Mouse (Mus musculus): ENCODE data around the gene Gm37240.
A peak's percentile ranks its signal among the peaks of the same experiment; 100 is the strongest.

The Gm37240 gene

DNA sequence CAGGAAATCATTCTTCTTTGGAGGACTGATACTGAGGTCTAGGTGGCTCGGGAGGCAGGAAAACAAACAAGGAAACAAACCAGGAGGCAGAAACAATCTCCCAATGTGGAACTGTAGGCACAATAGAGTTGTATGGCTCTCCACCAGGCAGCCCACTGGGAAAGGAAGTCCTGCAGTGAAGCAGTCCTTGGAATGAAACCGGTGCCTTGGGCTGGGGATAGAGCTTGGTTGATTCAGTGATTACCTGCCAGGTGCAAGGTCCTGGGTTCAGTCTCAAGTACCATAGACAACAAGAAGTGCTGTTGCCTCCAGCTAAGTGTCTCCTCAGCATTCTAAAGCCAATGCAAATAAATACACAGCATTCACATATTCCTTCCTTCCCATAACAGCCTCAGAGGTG lies 778.1 kb downstream of the Gm37240 start:
- DNase-seq = no peak

DNA sequence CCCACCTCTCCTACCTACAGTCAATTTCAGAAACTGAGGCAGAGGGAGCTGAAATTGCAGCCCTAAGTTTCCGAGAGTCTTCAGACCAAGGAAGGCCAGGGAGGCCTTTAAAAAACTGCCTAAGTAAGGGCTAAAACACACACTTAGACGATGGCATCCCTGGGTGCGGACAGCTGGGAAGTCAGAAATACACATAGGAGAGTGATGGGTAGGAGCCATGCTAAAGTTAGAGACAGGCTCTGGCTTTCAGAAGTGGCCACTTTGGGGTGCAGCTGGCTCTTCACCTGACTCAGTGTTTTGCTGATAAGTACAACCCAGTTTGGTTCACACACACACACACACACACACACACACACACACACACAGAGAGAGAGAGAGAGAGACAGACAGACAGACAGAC lies 778.9 kb downstream of the Gm37240 start:
- no peak for DNase-seq

DNA sequence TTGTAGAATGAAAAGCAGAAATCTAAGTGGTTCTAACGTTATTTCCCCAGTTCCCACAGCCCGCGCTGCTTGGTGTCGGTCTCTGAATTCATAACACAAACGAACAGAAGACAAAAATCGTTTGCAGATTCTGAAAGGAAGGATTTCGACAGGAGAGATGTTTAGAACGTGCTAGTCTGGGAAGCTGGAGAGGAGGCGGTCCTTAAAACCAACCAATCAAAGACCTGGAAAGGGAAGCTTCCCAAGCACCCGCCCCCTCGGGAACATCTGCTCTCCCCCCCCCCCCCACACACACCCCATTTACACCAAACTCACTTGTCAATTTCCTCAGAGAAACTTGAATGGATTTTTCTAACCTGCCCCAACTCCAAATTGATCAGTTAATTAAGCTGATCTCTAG lies 780.4 kb downstream of the Gm37240 start:
- DNase-seq = peak; percentile 52

DNA sequence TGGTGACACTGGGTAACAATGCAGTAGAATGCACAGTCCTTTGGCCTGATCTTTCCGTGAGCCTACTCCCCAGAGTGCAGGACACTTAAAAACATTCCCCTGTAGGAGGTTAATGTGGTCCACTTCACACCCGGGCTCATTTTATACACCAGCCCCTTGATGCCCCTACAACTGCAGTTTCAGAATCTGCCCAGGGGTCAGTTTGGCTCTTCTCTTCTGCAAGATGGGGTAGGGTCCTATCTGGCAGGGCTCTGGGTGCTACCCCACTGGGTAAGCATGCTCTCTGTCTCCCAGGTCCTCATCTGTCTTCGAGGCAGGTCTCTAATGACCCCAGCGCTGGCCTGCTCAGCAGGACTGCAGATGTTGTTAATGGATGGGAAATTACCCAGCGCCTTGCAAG lies 783.0 kb downstream of the Gm37240 start:
- no peak for DNase-seq

DNA sequence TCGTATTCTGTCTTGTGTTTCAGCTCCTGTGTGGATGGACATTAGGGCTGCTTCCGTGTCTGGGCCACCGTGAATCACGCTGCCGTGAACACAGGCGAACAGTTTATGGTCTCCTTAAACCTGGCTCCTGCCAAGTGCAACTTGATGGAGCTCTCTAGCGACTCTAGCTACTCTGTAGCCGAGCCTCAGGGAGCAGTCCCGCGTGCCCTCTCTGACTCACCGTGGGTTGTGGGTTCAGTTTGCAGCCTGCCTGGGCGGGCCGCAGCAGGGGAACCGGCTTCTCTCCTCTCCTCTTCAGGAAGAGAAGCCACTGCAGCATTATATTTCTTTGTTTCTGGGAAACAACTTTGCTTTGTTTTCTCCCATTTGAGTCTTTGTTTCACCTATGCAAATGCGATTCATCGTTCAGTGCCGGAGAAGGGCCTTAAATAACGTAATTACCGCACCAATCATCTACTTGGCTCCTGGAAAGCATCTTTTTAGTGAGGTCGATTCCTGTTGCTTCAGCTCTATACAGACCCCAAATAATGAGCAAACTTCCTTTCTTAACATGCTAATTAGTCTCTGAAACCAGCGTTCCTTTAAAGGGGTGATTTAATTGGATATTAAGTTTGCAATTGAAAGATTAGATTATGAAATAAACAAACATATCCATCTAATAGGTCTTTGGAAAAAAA lies 806.3 kb downstream of the Gm37240 start:
- DNase-seq = peak; percentile 17

DNA sequence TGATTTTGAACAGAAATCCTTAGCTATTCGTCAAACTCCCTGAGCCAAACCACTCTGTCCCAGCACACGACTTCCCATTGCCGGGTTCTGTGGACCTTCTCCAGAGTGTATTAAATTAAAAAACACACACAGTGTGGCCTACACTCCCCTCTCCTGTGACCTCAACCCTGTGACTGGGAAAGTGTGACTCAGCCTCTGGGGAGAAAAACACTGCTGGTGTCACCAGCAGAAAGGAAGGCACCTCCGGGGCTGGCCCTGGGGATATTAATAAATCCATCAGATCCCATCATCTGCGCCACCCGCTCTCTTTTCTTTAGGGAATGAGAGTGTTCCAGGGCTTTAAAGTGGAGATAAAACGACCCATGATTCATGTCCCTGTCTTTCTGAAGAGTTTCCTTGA lies 823.2 kb downstream of the Gm37240 start:
- DNase-seq = no peak

DNA sequence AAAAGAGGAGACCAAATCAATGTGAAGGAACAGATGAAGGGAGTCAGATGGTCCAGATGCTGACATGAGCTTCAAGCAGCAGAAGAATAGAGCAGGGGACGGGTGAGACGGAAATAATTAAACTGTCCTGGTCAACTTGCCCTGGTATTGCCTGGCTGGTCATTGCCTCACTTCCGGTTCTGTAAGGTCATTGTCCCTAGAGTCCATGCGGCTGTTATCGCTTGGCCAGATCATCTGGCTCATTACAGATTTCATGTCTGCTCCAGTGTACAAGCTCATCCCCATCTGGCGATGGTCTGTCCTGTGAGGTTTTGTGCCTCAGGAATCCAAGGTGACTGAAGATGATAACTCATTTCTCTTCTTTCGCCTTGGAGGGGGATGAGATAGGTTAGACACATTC lies 827.2 kb downstream of the Gm37240 start:
- DNase-seq = no peak

DNA sequence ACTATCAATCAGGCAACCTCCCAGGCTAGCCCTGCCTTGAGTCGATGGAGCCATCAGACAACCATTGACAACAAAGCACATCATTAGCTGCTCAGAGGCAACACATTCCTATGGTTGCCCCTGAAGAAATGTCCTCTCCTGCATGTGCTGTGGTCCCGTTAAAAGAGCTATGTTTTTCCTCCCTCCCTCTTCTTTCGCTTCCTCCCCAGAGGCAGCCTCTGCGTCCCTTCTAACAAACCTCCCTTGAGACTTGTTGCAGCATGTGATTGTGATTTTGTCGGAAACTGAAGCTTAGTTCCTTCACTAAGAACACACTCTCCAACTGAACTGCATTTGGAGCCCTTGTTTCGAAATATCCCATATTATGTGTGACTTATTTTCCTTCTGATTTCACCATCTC lies 830.1 kb downstream of the Gm37240 start:
- DNase-seq = no peak

DNA sequence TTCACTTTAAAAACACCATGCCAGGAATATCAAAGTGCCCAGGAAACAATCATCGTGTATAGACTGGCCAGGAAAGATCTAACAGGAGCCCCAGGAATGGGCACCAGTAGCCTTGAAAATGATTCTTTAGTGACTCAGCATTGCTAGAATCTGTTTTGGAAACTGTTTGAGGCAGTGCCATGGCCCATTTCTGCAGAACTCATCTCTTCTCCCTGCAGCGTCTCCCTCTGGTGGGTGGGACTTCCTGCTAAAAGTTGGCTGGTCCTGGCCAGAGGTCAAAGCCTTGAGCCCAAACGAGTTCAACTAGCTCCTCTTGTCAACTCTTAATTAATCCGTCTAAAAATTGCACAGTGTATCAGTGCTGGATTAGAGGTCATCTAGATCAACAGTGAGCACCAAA lies 833.8 kb downstream of the Gm37240 start:
- DNase-seq = no peak

DNA sequence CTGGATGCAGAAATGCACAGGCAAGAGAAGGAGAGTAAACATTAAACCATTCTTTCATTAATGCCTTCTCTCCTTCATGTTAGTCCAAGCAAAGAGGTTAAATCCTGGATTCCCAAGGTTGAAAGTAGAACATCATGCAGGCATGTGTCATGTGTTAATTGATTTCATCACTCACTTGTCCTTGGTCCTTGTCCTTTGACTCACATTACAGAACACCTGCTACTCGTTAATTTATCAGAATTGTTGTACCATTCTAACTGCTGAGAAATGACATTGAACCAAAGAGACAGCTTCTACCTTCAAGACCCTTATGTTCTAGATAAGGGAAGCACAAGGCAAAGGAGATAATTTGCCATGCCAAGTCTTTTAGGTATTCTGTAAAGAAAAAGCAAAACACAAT lies 835.1 kb downstream of the Gm37240 start:
- DNase-seq = no peak

DNA sequence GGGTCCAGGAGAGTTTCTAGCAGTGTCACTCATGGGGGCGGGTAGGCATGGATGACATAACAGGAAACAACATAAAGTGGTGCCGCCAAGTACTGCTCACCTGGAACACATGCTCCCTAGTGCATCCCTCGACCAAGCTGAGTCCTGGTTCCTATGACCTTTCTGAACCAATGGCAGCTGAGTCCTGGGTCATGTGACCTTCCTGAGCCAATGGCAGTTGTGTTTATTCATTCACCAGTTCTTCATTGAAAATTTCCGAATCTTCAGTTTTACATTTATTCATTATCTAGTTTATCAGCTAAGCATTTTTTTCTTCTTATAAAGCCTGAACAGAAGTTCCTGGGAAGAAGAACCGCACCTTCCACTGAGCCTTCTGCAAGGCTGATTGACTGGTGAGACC lies 838.7 kb downstream of the Gm37240 start:
- DNase-seq = no peak

DNA sequence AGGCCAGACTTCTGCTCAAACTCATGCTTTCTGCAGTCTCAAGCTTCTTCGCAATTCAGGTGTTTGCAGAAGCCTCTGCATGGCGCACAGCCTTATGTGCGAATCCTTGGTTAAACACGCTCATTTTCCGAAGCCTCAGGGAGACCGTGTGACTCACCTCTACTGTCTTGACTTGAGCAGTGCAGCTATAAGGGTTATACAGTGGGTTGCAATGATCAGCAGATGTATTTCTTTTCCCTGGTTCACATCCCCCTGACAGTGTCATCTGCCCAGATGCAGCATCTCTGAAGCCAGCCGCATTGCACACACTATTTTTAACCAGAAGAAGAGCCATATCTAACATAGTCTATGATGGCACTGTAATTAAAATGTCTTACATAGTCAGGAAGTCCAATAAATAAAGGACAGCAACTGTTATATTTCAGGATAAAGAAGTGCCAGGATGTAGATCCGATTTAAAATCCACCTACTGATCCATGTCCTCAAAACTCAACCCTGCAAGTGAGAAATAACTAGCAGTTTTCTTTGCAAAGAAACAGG lies 843.6 kb downstream of the Gm37240 start:
- no peak for DNase-seq

DNA sequence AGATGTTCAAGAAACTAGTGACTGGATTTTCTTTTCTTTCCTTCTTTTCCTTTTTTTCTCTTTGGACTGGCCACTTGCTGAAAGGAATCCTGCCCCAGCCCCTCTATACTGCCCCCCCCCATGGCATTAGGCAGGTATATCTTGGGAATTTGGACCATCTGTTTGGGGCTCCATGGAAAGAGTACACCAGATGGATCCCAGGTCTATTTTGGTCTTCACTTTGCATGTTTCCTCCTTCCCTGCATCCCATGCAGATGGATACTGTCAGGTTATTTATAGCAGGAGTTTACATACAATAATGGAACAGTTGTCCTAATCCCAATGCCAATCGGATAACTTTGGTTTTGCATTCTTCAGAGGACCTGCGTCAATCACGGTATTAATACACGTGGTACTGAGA lies 845.2 kb downstream of the Gm37240 start:
- no peak for DNase-seq

DNA sequence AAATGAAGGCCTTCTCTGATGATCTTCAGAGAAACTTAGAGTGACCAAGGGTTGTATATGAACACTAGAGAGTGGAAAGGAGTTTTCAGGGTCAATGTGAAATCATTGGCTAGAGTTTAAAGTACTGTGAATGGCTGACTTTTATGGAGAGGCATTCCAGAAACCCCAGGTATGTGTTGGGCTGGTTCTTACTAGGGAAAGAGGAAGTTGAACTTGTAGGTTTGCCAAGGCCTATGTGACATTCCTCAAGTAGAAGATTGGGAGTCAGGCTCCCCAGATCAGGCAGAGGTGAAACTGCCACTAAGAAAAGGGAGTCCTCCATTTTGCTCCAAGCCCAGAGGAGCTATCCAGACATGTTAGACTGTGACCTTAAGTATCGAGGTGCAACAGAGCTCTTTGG lies 858.2 kb downstream of the Gm37240 start:
- DNase-seq = no peak

DNA sequence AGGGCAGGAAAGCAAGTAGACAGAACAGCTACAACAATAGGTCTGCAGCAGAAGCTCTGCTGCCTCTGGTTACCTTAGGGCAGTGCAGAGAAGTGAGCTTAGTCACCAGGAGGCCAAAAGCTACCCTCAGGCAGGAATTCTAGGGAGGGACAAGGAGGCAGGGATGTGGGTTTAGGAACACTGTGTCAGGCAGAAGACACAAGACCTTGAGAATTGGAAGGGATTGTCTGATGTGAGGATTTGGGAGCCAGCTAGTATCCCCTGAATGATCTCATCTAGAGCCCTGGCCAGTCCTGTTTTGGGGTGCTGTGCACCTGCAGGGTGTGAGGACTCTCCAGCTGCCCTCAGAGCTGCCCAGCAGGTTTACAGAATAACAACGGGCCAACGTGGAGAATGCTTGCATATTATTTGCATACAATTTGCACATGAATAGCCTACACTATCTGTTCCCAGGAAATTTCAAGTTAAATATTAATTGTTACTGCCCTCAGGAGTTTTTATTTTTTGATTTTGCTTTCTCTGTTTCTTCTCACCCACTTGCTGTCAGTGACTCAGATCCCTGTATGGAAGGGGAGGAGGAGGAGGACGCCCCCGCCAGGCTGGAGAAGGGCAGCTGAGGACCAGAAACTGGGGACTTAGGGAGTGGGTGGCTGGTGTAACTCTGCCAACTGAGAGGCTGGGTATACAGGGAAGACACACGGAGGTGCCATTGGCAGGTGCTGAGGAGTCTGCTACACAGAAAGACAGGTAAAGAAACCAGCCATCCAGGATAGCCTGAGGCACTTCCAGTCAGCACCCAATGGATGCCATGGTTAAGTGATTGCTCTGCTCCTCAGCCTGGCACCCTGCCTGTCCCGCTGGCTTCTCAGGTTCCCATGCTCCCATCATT lies 862.3 kb downstream of the Gm37240 start:
- DNase-seq = no peak

DNA sequence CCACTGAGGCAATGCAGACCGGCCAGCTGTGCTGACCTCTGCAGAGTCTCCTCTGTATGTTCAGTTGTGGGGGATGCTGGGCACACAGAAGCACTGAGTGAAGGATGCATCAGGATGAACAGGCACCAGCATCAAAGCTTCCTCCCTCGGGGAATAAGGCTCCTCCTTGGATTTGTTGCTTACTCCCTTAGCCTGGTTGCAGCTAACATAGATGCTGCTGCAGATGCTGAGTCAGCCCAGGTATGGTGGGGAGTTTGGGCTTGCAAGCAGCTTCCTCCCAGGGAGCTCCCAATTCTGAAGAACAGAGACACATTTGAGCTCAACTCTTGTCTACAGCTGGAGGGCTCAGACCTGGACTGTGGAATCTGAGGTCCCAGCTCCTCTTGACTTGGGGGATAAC lies 863.1 kb downstream of the Gm37240 start:
- no peak for DNase-seq

DNA sequence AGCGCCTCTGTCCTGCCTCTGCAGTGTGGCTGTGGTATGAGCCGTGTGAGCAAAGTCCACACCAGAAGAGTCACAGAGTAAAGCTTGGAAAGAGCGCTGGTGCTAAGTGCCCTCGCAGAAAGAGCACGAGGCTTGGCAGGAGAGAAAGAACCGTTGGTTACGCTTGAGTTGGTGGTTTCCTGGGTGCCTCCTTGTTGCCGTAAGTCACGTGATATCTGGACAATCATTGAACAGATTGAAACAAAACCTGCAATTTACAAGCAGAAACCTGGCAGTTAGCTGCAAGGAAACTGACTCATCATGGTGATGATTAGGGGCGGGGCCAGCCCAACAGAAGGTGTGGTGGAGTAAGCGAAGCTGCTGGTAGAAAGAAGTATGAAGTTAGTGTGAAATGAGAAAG lies 864.5 kb downstream of the Gm37240 start:
- no peak for DNase-seq

DNA sequence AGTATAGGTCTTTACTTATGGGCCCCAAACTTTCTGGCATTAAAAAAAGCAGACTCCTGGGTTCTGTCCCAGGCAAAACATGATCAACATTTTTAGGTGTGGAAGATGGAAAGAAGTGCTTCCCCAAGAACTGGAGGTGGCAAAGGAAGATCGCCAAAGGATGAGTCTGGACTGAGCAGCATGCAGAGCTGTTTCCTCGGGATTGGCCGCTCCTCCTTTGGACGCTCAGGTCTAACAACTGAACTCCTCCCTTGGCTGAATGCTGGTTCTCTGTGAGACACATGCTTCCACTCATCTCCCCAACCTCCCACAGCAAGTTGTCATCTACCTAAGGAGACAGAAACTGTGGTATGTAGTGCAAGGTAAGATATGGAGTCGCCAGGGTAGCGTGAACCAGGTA lies 865.5 kb downstream of the Gm37240 start:
- DNase-seq = no peak

DNA sequence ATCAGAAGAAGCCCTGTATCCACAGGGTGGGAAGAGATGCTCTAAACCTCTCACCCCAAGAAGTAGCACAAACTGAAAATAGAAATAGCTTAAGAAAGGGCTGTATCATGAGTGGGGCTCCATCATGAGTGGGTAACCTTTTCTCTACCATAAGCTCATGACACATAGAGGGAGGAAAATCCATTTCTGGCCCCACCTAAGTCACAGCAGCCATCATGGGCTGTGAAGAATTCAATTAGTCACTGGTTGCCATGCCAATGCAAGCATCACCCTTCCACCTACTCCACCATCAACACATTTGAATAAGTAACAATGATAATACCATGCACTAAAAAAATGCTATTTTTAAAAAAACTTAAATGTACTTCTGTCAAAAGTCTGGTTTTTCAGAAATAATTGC lies 867.2 kb downstream of the Gm37240 start:
- no peak for DNase-seq

DNA sequence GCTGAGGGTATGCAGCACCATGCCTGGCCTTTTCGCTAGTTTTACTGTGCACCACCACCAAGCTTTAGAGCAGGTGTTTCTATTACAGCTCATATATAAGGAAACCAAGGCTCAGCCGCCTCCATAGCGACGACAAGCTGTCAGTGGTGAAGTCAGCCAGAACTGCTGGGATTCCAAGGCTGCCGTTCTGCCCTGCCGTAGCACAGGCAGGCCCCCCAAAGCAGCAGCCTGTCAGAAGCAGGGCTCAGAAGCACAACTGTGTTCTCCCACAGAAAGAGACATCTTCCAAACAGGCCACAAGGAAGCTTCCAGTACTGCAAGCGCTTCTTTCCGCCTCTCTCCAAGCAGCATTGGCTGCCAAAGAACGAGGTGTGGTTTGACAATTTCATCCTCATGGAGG lies 871.7 kb downstream of the Gm37240 start:
- no peak for DNase-seq

DNA sequence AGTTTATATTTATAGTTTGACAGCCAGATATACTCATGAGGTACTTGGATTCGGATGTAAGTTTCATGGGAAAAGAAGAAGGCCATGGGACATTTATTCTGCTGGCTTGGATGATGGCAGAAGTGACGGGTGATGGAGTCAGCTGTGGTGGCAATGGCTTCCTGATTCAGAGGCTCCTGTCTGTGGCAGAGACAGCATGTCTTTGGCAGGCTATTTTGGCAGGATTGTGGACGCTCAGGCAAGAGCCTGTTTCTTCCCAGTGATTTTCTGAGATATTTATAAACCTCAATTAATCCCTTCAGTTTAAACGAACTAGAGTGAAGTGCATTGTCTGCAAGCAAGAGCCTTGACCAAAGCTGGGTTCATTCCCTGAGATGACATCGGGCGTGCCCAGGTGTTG lies 874.4 kb downstream of the Gm37240 start:
- DNase-seq = no peak

DNA sequence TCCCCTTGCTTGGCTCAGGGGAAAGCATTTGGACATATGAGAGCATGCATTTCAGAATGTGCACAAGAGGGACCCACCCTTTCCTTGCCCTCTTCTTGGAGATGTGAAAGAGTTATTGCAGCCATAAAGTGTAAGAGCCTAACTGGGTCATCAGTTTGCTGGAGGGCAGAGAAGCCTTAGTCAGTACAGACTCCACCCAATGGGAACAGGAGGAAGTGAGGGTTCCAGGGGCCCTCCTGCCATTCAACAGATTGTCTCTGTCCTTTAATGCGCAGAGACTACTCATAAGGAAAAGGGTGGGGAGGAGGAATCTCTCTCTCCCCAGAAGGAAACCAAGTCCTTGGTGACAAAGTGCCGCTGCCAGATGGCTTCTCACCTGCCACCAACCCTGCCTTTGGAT lies 882.1 kb downstream of the Gm37240 start:
- no peak for DNase-seq

DNA sequence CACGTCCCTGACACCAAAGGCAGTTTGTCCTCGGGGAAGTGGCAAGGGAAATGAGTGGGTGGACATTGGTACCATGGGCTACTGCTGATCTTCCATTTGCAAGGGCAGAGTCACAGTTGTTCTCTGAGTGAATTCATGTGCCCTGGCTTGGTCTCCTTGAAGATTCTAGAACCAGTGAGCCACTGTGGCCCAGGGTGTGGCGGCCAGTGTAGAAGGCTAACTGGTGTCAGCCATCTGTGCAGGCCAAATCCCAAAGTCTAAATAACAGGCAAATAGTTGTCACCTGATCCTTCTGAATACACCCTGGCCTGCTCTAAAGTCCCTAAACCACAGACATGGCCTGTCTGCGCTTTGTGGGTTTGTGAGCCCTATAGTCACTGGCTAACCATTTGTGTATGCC lies 898.4 kb downstream of the Gm37240 start:
- DNase-seq = no peak

DNA sequence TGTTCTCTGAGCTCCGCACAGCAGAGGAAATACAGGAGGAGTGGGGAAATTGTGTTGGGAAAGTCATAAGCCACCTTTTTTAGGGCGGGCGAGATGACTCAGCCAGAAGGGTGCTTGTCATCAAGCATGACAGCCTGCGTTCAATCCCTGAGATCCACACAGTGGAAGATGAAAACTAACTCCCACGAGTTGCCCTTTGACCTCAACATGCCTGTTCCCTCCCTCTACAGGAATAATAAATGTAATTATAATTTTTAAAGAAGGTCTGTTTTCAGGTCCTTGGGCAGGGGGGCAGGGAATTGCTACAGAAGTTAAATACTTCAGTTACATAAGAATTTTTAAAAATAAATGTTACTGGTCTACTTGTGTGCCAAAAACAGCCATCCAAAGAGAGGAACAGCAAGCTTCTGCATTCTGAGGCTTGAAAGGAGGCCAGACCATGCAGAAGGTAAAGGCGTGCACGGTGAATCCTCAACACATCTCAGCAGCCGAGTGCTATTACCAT lies 902.1 kb downstream of the Gm37240 start:
- DNase-seq = no peak

Measured in retina, postnatal 1 day (tissue).